Mouse (Mus musculus) lung, postnatal 0 days (tissue): ENCODE measurements at regions not wholly inside any gene's neighbourhood (a gene's known extent, or its start where the extent isn't known, plus 50 kb on each side); places are given as distances from the start of the nearest gene placed in this dataset.

Source experiments
- CTCF ChIP-seq: IDR thresholded peaks from 2 replicates; pipeline ENCODE4 v1.5.1; 2016; ENCODE audit warnings: antibody characterized with exemption, mild to moderate bottlenecking
- EP300 ChIP-seq: IDR thresholded peaks from 2 replicates; pipeline ENCODE4 v1.6.1; 2016; ENCODE audit warnings: antibody characterized with exemption, mild to moderate bottlenecking, control low read depth

- no peak for TF ChIP-seq CTCF
- no peak for TF ChIP-seq EP300
Measured at GRCm38 (mm10) chr12:109748326-109749059, 148.4 kb upstream of the Rtl1 start.
